Mouse (Mus musculus): ENCODE measurements at regions not wholly inside any gene's neighbourhood (a gene's known extent, or its start where the extent isn't known, plus 50 kb on each side); places are given as distances from the start of the nearest gene placed in this dataset.

DNA sequence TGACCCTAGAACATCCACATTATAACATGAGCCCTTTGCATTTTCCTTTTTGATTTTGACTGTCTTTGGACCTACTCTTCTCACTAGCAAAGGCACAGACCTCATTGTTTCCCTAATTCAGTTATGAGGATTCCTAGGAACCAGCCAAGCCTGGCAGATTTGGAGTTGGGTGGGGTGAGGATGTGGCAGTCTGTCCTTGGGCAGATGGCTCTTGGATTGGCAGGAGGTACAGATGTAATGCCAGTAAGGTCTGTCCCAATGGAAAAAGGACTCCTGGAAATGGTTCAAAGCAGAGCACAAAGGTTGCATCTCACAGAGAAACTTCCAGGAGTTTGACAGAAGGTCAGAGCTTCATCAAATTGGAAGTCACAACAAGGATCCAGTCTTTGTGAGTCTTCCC lies 121.2 kb downstream of the Ttc32 start:
- TF ChIP-seq CTCF (IDR thresholded peaks at IDR 0.05) (no peak), POLR2A (IDR thresholded peaks at IDR 0.05; ENCODE audit: insufficient read depth, low read depth, low read length) (no peak)
